Mouse (Mus musculus) liver, postnatal 0 days (tissue): ENCODE measurements around the gene 2310002L09Rik. TPM values are rescaled to one million over a fixed set of nuclear protein-coding genes. Genes with fewer than 3 reads are reported as not detected.
"Not testable (repeated sequence)": the region's sequence is repeated elsewhere in the genome, so short reads cannot be mapped to it uniquely, and the experiment has no call there.

Experiments
- ATAC-seq: fragments of 200-750 bp; cut with Nextera tagmentation; 2 replicates; pipeline ENCODE4 v1.8.0; 2017; ENCODE audit warnings: mild to moderate bottlenecking, moderate library complexity
- DNase-seq: peaks from one replicate; pipeline ENCODE4 v3.0.0-alpha.2; 2016
- H3K27ac ChIP-seq: fragments of 300-500 bp; sonication (generic); 2 replicates; pipeline ENCODE4 v1.5.1; 2014; ENCODE audit warnings: antibody characterized with exemption, moderate library complexity, mild to moderate bottlenecking, low read depth
- H3K27me3 ChIP-seq: fragments of 300-500 bp; sonication (generic); 2 replicates; pipeline ENCODE4 v1.6.1; 2014; ENCODE audit warnings: low read length, control low read depth, mixed read lengths; ENCODE audit not compliant: insufficient read depth
- H3K36me3 ChIP-seq: fragments of 300-500 bp; sonication (generic); replicated peaks from 2 replicates; pipeline ENCODE4 v1.6.1; 2014; ENCODE audit warnings: mild to moderate bottlenecking, control low read depth, low read length, moderate library complexity, mixed read lengths; ENCODE audit not compliant: insufficient read depth
- H3K4me1 ChIP-seq: fragments of 300-500 bp; sonication (generic); 2 replicates; pipeline ENCODE4 v1.6.1; 2014; ENCODE audit warnings: antibody characterized with exemption, mild to moderate bottlenecking, control low read depth; ENCODE audit not compliant: insufficient read depth
- H3K4me2 ChIP-seq: fragments of 300-500 bp; sonication (generic); 2 replicates; pipeline ENCODE4 v1.6.1; 2014; ENCODE audit warnings: low read depth, mild to moderate bottlenecking, low read length, moderate library complexity, mixed read lengths
- H3K4me3 ChIP-seq: fragments of 300-500 bp; sonication (generic); 2 replicates; pipeline ENCODE4 v1.5.1; 2014; ENCODE audit warnings: low read depth, low read length
- H3K9ac ChIP-seq: fragments of 300-500 bp; sonication (generic); replicated peaks from 2 replicates; pipeline ENCODE4 v1.6.1; 2014; ENCODE audit warnings: mild to moderate bottlenecking, moderate library complexity
- H3K9me3 ChIP-seq: fragments of 300-500 bp; sonication (generic); 2 replicates; pipeline ENCODE4 v1.6.1; 2016; ENCODE audit warnings: mild to moderate bottlenecking, control low read depth, low read length, mixed read lengths
- CTCF ChIP-seq: sonication (generic); IDR thresholded peaks from 2 replicates; pipeline ENCODE4 v1.5.1; 2016; ENCODE audit warnings: antibody characterized with exemption, low read depth
- EP300 ChIP-seq: IDR thresholded peaks from 2 replicates; pipeline ENCODE4 v1.6.1; 2016; ENCODE audit warnings: antibody characterized with exemption, low read depth, mild to moderate bottlenecking
- WGBS: fragments of 180-500 bp; shearing (Covaris S2); extraction: QIAGEN DNeasy Blood & Tissue Kit; methylation state at CpG from one replicate; pipeline ENCODE4 v1.1.7; 2014; ENCODE audit not compliant: insufficient replicate concordance; 5-methylcytosine and 5-hydroxymethylcytosine counted together
- polyA plus RNA-seq: library from polyadenylated mRNA; unstranded; fragments of >200 nt; fragmentation: Nextera tagmentation; extraction: Ambion mirVana; gene quantifications from 2 replicates; pipeline ENCODE4 v1.2.1, GENCODE M21; 2015

2310002L09Rik gene
- 0.30 TPM in 1 of 2 replicates, not detected in the other for polyA plus RNA-seq

GRCm38 (mm10) chr4:73950375-73950896, at the start of gene 2310002L09Rik:
Gene 2310002L09Rik (minus strand): TSS chr4:73950846.
- no peaks in the 10 kb centered on the region for H3K36me3 ChIP-seq
- H3K4me2 ChIP-seq, result no peak within 1 kb of the TSS
- no peaks in the 10 kb centered on the region for H3K4me1 ChIP-seq
- no peaks in the 10 kb centered on the region for H3K27me3 ChIP-seq
- no peak for DNase-seq
- H3K4me3 ChIP-seq, result no peak within 1 kb of the TSS
- TF ChIP-seq EP300, result no peak
- no peak for TF ChIP-seq CTCF
- no peak for ATAC-seq
- no peak within 1 kb of the TSS for H3K9ac ChIP-seq
- WGBS, result 73% methylated on average over 8 of the region's 8 CpGs
- H3K27ac ChIP-seq, result no peak within 1 kb of the TSS
- H3K9me3 ChIP-seq, result peaks cover 2% of the 10 kb centered on the region; the same call in 1 of the 2 replicates

- TF ChIP-seq EP300, result no peak
- H3K4me3 ChIP-seq, result no peak overlapping the region
- ATAC-seq (no peak), DNase-seq (no peak)
- no peak overlapping the region for H3K9ac ChIP-seq
- WGBS, result 67% methylated on average over 3 of the region's 3 CpGs
- no peaks in the 10 kb centered on the region for H3K4me1 ChIP-seq
- no peaks in the 10 kb centered on the region for H3K9me3 ChIP-seq
- no peaks in the 10 kb centered on the region for H3K27me3 ChIP-seq
- H3K4me2 ChIP-seq, result no peak overlapping the region
- no peak overlapping the region for H3K27ac ChIP-seq
- no peaks in the 10 kb centered on the region for H3K36me3 ChIP-seq
Observed at GRCm38 (mm10) chr4:73980454-73980853, 29.8 kb upstream of the 2310002L09Rik start.

GRCm38 (mm10) chr4:73920660-73921059, 30.0 kb downstream of the 2310002L09Rik start, which contains the start of gene Gm11756:
Gene Gm11756 (minus strand): TSS chr4:73920760.
- ATAC-seq, H3K27me3 ChIP-seq, H3K9ac ChIP-seq, H3K4me1 ChIP-seq, H3K36me3 ChIP-seq, H3K27ac ChIP-seq, H3K9me3 ChIP-seq, H3K4me2 ChIP-seq, H3K4me3 ChIP-seq, DNase-seq: not testable (repeated sequence)
- 74% methylated on average over 6 of the region's 6 CpGs for WGBS

- not testable (repeated sequence) for H3K27ac ChIP-seq, ATAC-seq, DNase-seq, H3K4me2 ChIP-seq, H3K4me3 ChIP-seq, H3K4me1 ChIP-seq, H3K27me3 ChIP-seq, H3K9ac ChIP-seq, H3K36me3 ChIP-seq, H3K9me3 ChIP-seq
- no CpG with 5 or more reads among the region's 4 CpGs for WGBS
Observed at GRCm38 (mm10) chr4:73905853-73906252, 44.8 kb downstream of the 2310002L09Rik start, which contains the start of gene Gm13871. Gene Gm13871 (minus strand): TSS chr4:73905953.

- not testable (repeated sequence) for H3K4me3 ChIP-seq, H3K27ac ChIP-seq, H3K27me3 ChIP-seq, H3K4me2 ChIP-seq, ATAC-seq, H3K9ac ChIP-seq, DNase-seq, H3K4me1 ChIP-seq, H3K36me3 ChIP-seq, H3K9me3 ChIP-seq
- no CpG with 5 or more reads among the region's 4 CpGs for WGBS
Observed at GRCm38 (mm10) chr4:73891012-73891411, 59.6 kb downstream of the 2310002L09Rik start, which contains the start of gene Gm11757. Gene Gm11757 (minus strand): TSS chr4:73891112.

Other genes with a start within 250 kb of the 2310002L09Rik start
- 0.02 and 0.06 TPM in 2 replicates for gene Rasef, start 159.9 kb downstream of the 2310002L09Rik start, polyA plus RNA-seq
- gene Gm11758, start 74.6 kb downstream of the 2310002L09Rik start, polyA plus RNA-seq, result not detected in 2 replicates
- not detected in 2 replicates for gene Gm11757, start 59.7 kb downstream of the 2310002L09Rik start, polyA plus RNA-seq
- gene Gm13871, start 44.9 kb downstream of the 2310002L09Rik start, polyA plus RNA-seq, result not detected in 2 replicates
- gene Gm11756, start 30.1 kb downstream of the 2310002L09Rik start, polyA plus RNA-seq, result not detected in 2 replicates
- 0.08 TPM in 2 replicates for gene Frmd3, start 62.6 kb upstream of the 2310002L09Rik start, polyA plus RNA-seq